Mouse (Mus musculus): ENCODE results near the gene Fxyd6.

- TF ChIP-seq CTCF (conservative IDR thresholded peaks at IDR 0.05 in 1 of 2, IDR thresholded peaks at IDR 0.05 in 1 of 2; ENCODE audit: low read depth in 2 of 2, low read length in 2 of 2) (no peak), MEF2A (IDR thresholded peaks at IDR 0.05; ENCODE audit: borderline replicate concordance, low read depth, low read length) (no peak), TBP (conservative IDR thresholded peaks at IDR 0.05; ENCODE audit: low read depth, low read length) (no peak), BHLHE40 (IDR thresholded peaks at IDR 0.05; ENCODE audit: low read depth, low read length) (no peak), CHD2 (IDR thresholded peaks at IDR 0.05; ENCODE audit: low read length) (no peak), CHD1 (IDR thresholded peaks at IDR 0.05; ENCODE audit: low read depth, low read length) (no peak), EP300 (IDR thresholded peaks at IDR 0.05; ENCODE audit: low read length) (no peak), TCF12 (IDR thresholded peaks at IDR 0.05; ENCODE audit: low read depth, low read length) (no peak), ETS1 (conservative IDR thresholded peaks at IDR 0.05; ENCODE audit: low read depth, low read length) (no peak), MAFK (IDR thresholded peaks at IDR 0.05; ENCODE audit: insufficient replicate concordance, low read length) (no peak), ZKSCAN1 (IDR thresholded peaks at IDR 0.05; ENCODE audit: borderline replicate concordance, low read depth, low read length) (no peak), MAX (IDR thresholded peaks at IDR 0.05; ENCODE audit: low read length) (no peak), MYC (IDR thresholded peaks at IDR 0.05; ENCODE audit: low read depth, low read length) (no peak), SMC3 (IDR thresholded peaks at IDR 0.05; ENCODE audit: low read depth, low read length) (no peak)
Observed at GRCm38 (mm10) chr9:45402957-45403356, 33.0 kb downstream of the Fxyd6 start.

Measured in CH12.LX (cell line).